Mouse (Mus musculus) liver, adult 2 months (tissue): ENCODE results near the gene Fbxo42. TPM values are rescaled to one million over a fixed set of nuclear protein-coding genes. Genes with fewer than 3 reads are reported as not detected.

Source experiments
- DNase-seq: peaks from one replicate; pipeline ENCODE4 v3.0.0-alpha.2; 2011; ENCODE audit warnings: low read depth, low spot score; ENCODE audit errors: extremely low read depth
- H3K27ac ChIP-seq: fragments of 200-500 bp; replicated peaks from 2 replicates; pipeline ENCODE4 v1.5.1; 2012; ENCODE audit warnings: low read depth, mild to moderate bottlenecking, control low read depth, inconsistent platforms, low read length; ENCODE audit not compliant: insufficient read depth
- H3K27me3 ChIP-seq: fragments of 200-500 bp; 2 replicates; pipeline ENCODE4 v1.6.1; 2012; ENCODE audit warnings: mild to moderate bottlenecking, moderate library complexity, low read length, inconsistent platforms; ENCODE audit not compliant: control insufficient read depth, insufficient read depth
- H3K36me3 ChIP-seq: fragments of 200-500 bp; 2 replicates; pipeline ENCODE4 v1.6.1; 2012; ENCODE audit warnings: low read length, inconsistent platforms; ENCODE audit not compliant: control insufficient read depth, insufficient read depth
- H3K4me1 ChIP-seq: fragments of 200-500 bp; 2 replicates; pipeline ENCODE4 v1.6.1; 2011; ENCODE audit warnings: low read length; ENCODE audit not compliant: control insufficient read depth, insufficient read depth
- H3K4me3 ChIP-seq: fragments of 200-500 bp; 2 replicates; pipeline ENCODE4 v1.5.1; 2011; ENCODE audit warnings: low read depth, mild to moderate bottlenecking, control low read depth, low read length, moderate library complexity; ENCODE audit not compliant: insufficient read depth
- H3K79me2 ChIP-seq: fragments of 200-500 bp; 2 replicates; pipeline ENCODE4 v1.6.1; 2012; ENCODE audit warnings: inconsistent platforms, mild to moderate bottlenecking, low read length, moderate library complexity; ENCODE audit not compliant: control insufficient read depth, insufficient read depth
- H3K9ac ChIP-seq: fragments of 200-500 bp; 2 replicates; pipeline ENCODE4 v1.6.1; 2012; ENCODE audit warnings: low read depth, mild to moderate bottlenecking, control low read depth, inconsistent platforms, low read length
- CTCF ChIP-seq: fragments of 200-500 bp; IDR thresholded peaks from 2 replicates; pipeline ENCODE4 v1.5.1; 2011; ENCODE audit warnings: low read depth, low read length, control low read depth
- POLR2A ChIP-seq: fragments of 200-500 bp; IDR thresholded peaks from 2 replicates; pipeline ENCODE4 v1.6.1; 2011; ENCODE audit warnings: low read length, control low read depth; ENCODE audit not compliant: insufficient read depth; ENCODE audit errors: extremely low read depth
- WGBS: fragments of 180-500 bp; shearing (Covaris S2); methylation state at CpG from one replicate; pipeline ENCODE4 v1.1.7; 2018; 5-methylcytosine and 5-hydroxymethylcytosine counted together
- polyA plus RNA-seq: library from polyadenylated mRNA; depleted of rRNA; stranded (reverse); fragments of >200 nt; gene quantifications from 2 replicates; pipeline ENCODE4 v1.2.3, GENCODE M21; 2012
- total RNA-seq: library from RNA; depleted of rRNA; stranded (reverse); fragments of >200 nt; gene quantifications from 2 replicates; pipeline ENCODE4 v1.2.3, GENCODE M21; 2014

Gene Fbxo42
- total and polyA plus RNA-seq, 2 experiments: 2.0 to 6.3 TPM

DNA sequence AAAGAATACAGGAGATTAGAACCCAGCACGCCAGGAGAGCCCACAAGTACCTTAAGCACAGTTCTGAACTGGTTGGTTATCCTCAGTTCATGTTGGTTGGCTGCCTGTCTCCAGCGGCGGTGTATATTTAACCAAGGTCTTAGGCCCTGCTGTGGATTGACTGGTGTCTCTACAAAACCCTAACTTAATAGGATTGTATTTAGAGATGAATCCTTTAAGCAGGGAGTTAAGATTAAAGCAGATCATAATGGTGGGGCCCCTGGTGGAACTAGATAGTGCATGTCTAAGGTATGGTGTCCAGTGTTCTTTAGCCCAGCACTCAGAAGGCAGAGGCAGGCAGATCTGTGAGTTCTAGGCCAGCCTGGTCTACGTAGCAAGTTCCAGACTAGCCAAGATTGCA lies 63.9 kb downstream of the Fbxo42 start:
- Histone ChIP-seq H3K4me1 (peaks cover 11% of the 10 kb centered on the region), H3K36me3 (no peaks in the 10 kb centered on the region), H3K79me2 (no peaks in the 10 kb centered on the region), H3K4me3 (no peak overlapping the region), H3K27me3 (no peaks in the 10 kb centered on the region), H3K27ac (no peak overlapping the region), H3K9ac (no peak overlapping the region)
- TF ChIP-seq CTCF: no peak
- TF ChIP-seq POLR2A: no peak
- WGBS: 94% methylated on average over 4 of the region's 4 CpGs
- no peak for DNase-seq

DNA sequence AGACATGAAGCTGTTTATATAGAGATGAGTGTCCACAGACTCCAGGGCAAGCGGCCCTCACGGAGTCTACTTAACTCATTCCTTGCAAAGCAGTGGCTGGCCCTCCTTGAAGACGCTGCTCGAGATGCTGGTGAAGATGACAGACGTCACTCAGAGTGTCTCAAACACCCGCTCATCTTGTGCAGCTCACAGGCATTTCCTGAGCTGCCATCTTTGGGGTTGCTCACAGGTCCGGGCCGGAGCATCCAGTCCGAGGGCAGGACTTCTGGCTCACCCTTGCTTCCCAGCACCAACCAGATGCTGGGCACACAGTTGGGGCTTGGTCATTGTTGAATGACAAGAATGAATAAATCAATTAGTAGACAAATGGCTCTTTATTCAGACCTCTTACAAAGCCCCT lies 65.2 kb downstream of the Fbxo42 start:
- TF ChIP-seq CTCF (no peak), POLR2A (no peak)
- H3K27me3 ChIP-seq: no peaks in the 10 kb centered on the region
- H3K79me2 ChIP-seq: no peaks in the 10 kb centered on the region
- no peak overlapping the region for H3K4me3 ChIP-seq
- no peak for DNase-seq
- no peak overlapping the region for H3K9ac ChIP-seq
- H3K27ac ChIP-seq: no peak overlapping the region
- peaks cover 5% of the 10 kb centered on the region; the same call in 1 of the 2 replicates for H3K4me1 ChIP-seq
- H3K36me3 ChIP-seq: no peaks in the 10 kb centered on the region
- WGBS: 92% methylated on average over 9 of the region's 9 CpGs

DNA sequence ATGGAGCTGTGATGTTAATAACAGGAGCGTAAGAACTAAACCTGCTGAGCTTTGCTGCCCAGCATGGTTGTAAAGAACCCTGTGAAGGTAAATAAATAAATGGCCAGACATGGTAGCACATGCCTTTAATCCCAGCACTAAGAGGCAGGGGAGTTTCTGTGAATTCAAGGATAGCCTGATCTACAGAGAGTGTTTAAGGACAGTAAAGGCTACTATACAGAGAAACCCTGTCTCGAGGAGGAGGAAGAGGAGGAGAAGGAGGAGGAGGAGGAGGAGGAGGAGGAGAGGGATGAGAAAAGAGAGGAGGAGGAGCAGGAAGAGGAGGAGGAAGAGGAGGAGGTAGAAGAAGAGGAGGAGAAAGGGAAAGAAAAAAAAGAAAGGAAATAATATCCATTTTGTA lies 65.6 kb downstream of the Fbxo42 start:
- peaks cover 5% of the 10 kb centered on the region; the same call in 1 of the 2 replicates for H3K4me1 ChIP-seq
- no peaks in the 10 kb centered on the region for H3K27me3 ChIP-seq
- DNase-seq: no peak
- H3K27ac ChIP-seq: no peak overlapping the region
- H3K4me3 ChIP-seq: no peak overlapping the region
- TF ChIP-seq POLR2A: no peak
- TF ChIP-seq CTCF: no peak
- H3K9ac ChIP-seq: no peak overlapping the region
- 67% methylated on average over 2 of the region's 2 CpGs for WGBS
- H3K79me2 ChIP-seq: no peaks in the 10 kb centered on the region
- no peaks in the 10 kb centered on the region for H3K36me3 ChIP-seq

DNA sequence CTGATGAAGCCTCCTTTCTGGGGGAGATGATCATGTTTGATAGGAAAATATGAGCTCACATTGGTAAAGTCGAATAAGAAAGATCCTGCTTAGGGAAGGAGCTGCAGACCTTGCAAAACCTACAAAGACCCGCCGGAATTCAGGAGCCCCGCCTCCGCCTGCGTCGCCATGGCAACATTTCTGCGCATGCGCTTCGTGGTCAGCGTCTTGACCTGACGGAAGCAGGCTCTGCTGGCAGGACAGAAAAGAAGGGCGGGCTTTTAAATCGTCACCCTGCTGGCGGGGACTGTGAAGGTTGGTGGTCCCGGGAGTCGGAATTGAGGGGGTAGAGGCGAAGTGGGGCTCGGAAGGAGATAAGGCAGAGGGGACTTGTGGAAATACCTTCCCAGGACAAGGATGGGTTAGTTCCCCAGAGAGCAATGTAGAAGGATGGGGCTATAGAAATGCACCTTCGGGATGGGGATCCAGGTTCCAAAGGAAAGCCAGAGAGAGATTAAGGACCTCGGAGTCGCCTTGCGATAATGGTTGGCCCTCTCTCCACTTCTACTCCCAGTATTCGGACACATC lies 66.1 kb downstream of the Fbxo42 start, which contains the start of gene Rsg1:
Rsg1 (plus strand) TSS at position 187 of the 567 bp plus-strand sequence.
- H3K4me3 ChIP-seq: peak within 1 kb of the TSS; percentile 49
- no peak within 1 kb of the TSS for H3K27ac ChIP-seq
- TF ChIP-seq CTCF (peak; percentile 24; the same call in 1 of the 2 replicates), POLR2A (no peak)
- H3K27me3 ChIP-seq: no peaks in the 10 kb centered on the region
- H3K4me1 ChIP-seq: peaks cover 5% of the 10 kb centered on the region; the same call in 1 of the 2 replicates
- no peaks in the 10 kb centered on the region for H3K79me2 ChIP-seq
- no peaks in the 10 kb centered on the region for H3K36me3 ChIP-seq
- WGBS: 1% methylated on average over 24 of the region's 24 CpGs
- H3K9ac ChIP-seq: peak within 1 kb of the TSS; percentile 43; the same call in 1 of the 2 replicates
- DNase-seq: peak; percentile 73

GRCm38 (mm10) chr4:141214337-141214851 lies 66.7 kb downstream of the Fbxo42 start:
- Histone ChIP-seq H3K27me3 (no peaks in the 10 kb centered on the region), H3K79me2 (no peaks in the 10 kb centered on the region), H3K4me1 (peaks cover 5% of the 10 kb centered on the region; the same call in 1 of the 2 replicates), H3K36me3 (no peaks in the 10 kb centered on the region), H3K4me3 (peak overlapping the region; percentile 49), H3K9ac (peak overlapping the region; percentile 10; the same call in 1 of the 2 replicates), H3K27ac (no peak overlapping the region)
- peak; percentile 84 for DNase-seq
- TF ChIP-seq CTCF (peak; percentile 70), POLR2A (no peak)
- 3% methylated on average over 16 of the region's 16 CpGs for WGBS

DNA sequence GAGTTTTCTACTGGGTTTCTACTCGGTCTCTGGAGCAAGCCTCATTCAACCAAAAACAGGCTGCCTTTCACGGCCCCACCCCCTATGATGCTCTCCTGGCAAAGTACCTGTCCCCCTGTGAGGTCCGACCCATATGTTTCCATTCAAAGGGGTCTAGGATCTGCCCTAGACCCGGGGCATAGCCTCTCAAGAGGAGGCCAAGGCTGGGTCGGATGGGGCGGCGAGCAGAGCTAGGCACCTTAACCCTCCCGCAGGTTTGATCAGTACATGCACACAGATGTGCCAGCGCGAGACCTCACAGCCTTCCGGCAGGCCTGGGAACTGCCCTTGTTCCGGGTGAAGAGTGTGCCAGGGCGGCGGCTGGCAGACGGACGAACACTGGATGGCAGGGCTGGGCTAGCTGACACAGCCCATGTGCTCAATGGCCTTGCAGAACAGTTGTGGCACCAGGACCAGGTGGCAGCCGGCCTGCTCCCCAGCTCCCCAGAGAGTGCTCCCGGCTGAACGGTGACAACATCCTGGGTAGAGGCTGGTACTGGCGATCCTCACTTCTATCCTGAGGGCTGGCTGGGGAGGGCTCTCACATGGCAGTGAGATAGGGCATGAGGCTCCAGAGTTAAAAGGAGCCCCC lies 72.0 kb downstream of the Fbxo42 start:
- Histone ChIP-seq H3K27ac (no peak overlapping the region), H3K36me3 (no peaks in the 10 kb centered on the region), H3K4me1 (no peaks in the 10 kb centered on the region), H3K27me3 (no peaks in the 10 kb centered on the region), H3K4me3 (no peak overlapping the region), H3K79me2 (no peaks in the 10 kb centered on the region), H3K9ac (no peak overlapping the region)
- TF ChIP-seq POLR2A (no peak), CTCF (no peak)
- 96% methylated on average over 20 of the region's 20 CpGs for WGBS
- no peak for DNase-seq
